Mouse (Mus musculus) kidney, embryonic 14.5 days (tissue): ENCODE results near the gene Gpc1. TPM values are rescaled to one million over a fixed set of nuclear protein-coding genes. Genes with fewer than 3 reads are reported as not detected.

Experiments used
- ATAC-seq: fragments of 200-750 bp; cut with Nextera tagmentation; 2 replicates; pipeline ENCODE4 v1.8.0; 2017; ENCODE audit warnings: moderate number of reproducible peaks, mild to moderate bottlenecking, moderate TSS enrichment, moderate library complexity; ENCODE audit not compliant: low FRiP score, low TSS enrichment
- H3K27ac ChIP-seq: fragments of 300-500 bp; sonication (generic); 2 replicates; pipeline ENCODE4 v1.5.1; 2014; ENCODE audit warnings: low read depth, mild to moderate bottlenecking, low read length, moderate library complexity, mixed read lengths
- H3K27me3 ChIP-seq: fragments of 300-500 bp; sonication (generic); 2 replicates; pipeline ENCODE4 v1.6.1; 2014; ENCODE audit warnings: mild to moderate bottlenecking, low read length; ENCODE audit not compliant: control insufficient read depth, insufficient read depth
- H3K36me3 ChIP-seq: fragments of 300-500 bp; sonication (generic); 2 replicates; pipeline ENCODE4 v1.6.1; 2014; ENCODE audit warnings: low read length, mixed read lengths; ENCODE audit not compliant: control insufficient read depth, insufficient read depth
- H3K4me1 ChIP-seq: fragments of 300-500 bp; sonication (generic); 2 replicates; pipeline ENCODE4 v1.6.1; 2014; ENCODE audit warnings: low read length, mixed read lengths; ENCODE audit not compliant: control insufficient read depth, insufficient read depth
- H3K4me2 ChIP-seq: fragments of 300-500 bp; sonication (generic); replicated peaks from 2 replicates; pipeline ENCODE4 v1.6.1; 2014; ENCODE audit warnings: low read depth, mild to moderate bottlenecking, low read length
- H3K4me3 ChIP-seq: fragments of 300-500 bp; sonication (generic); 2 replicates; pipeline ENCODE4 v1.5.1; 2014; ENCODE audit warnings: mild to moderate bottlenecking, low read length
- H3K9ac ChIP-seq: fragments of 300-500 bp; sonication (generic); 2 replicates; pipeline ENCODE4 v1.6.1; 2014; ENCODE audit warnings: low read depth, mild to moderate bottlenecking, low read length, moderate library complexity
- H3K9me3 ChIP-seq: fragments of 300-500 bp; sonication (generic); 2 replicates; pipeline ENCODE4 v1.6.1; 2016; ENCODE audit warnings: low read length; ENCODE audit not compliant: control insufficient read depth
- WGBS: fragments of 180-500 bp; shearing (Covaris S2); extraction: QIAGEN DNeasy Blood & Tissue Kit; methylation state at CpG from one replicate; pipeline ENCODE4 v1.1.7; 2014; 5-methylcytosine and 5-hydroxymethylcytosine counted together
- polyA plus RNA-seq: library from polyadenylated mRNA; unstranded; fragments of >200 nt; fragmentation: Nextera tagmentation; extraction: Ambion mirVana; gene quantifications from 2 replicates; pipeline ENCODE4 v1.2.1, GENCODE M21; 2014

Gene Gpc1
- polyA plus RNA-seq: 46.1 and 55.6 TPM in 2 replicates

- ATAC-seq: peak; percentile 75
- Histone ChIP-seq H3K9me3 (no peaks in the 10 kb centered on the region), H3K36me3 (peaks cover 8% of the 10 kb centered on the region; the same call in 1 of the 2 replicates), H3K9ac (peak within 1 kb of the TSS; percentile 91), H3K4me2 (peak within 1 kb of the TSS; percentile 91), H3K27me3 (peaks cover 6% of the 10 kb centered on the region; the same call in 1 of the 2 replicates), H3K4me3 (peak within 1 kb of the TSS; percentile 77), H3K4me1 (peaks cover 11% of the 10 kb centered on the region; the same call in 1 of the 2 replicates), H3K27ac (peak within 1 kb of the TSS; percentile 89)
- WGBS: under 1% methylated on average over 52 of the region's 99 CpGs
Measured at GRCm38 (mm10) chr1:92831188-92832001, at the start of gene Gpc1. Gene Gpc1 (plus strand): TSS chr1:92831645.

DNA sequence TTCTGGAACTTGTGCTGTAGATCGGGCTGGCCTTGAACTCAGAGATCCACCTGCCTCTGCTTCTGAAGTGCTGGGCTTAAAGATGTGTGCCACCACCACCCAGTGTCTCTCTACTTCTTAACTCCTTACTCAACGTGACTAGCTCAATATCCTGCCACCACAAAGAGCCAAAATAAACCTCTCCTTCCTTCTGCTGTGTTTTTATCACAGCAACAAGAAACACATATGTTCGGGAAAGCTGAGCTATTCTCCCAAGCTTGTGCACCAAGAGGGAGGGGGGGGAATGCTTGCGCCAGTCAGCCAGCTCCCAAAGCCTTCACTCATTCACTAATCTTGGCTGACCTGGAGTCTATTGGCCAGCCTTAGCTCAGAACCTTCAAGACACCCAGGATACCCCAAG lies 49.6 kb upstream of the Gpc1 start:
- no peak overlapping the region for H3K9ac ChIP-seq
- H3K27ac ChIP-seq: no peak overlapping the region
- H3K4me1 ChIP-seq: no peaks in the 10 kb centered on the region
- H3K4me2 ChIP-seq: no peak overlapping the region
- H3K27me3 ChIP-seq: no peaks in the 10 kb centered on the region
- ATAC-seq: no peak
- no peaks in the 10 kb centered on the region for H3K36me3 ChIP-seq
- WGBS: 75% methylated on average over 4 of the region's 4 CpGs
- no peaks in the 10 kb centered on the region for H3K9me3 ChIP-seq
- no peak overlapping the region for H3K4me3 ChIP-seq

DNA sequence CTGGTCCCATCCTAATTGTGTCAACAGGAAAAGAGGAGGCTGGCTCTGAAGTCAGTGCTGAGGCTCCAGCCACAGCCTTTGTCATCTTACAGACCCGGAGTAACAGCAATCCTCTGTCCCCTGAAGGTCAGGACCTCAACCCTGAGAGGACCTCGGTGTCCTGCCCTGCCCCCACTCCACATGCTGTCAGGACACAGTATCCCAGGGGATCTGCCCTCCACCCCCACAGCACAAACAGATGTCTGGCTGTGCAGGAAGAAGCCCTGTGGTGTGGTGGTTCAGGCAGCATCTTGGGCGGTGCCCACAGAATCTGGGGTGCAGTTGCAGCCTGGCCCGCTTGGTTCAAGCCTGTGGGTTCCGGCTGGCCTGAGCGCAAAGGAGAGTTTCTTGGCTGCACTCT lies 48.9 kb upstream of the Gpc1 start:
- peak; percentile 28; the same call in 1 of the 2 replicates for ATAC-seq
- Histone ChIP-seq H3K9me3 (no peaks in the 10 kb centered on the region), H3K9ac (no peak overlapping the region), H3K4me1 (no peaks in the 10 kb centered on the region), H3K4me2 (no peak overlapping the region), H3K27me3 (no peaks in the 10 kb centered on the region), H3K27ac (no peak overlapping the region), H3K36me3 (no peaks in the 10 kb centered on the region), H3K4me3 (no peak overlapping the region)
- WGBS: 48% methylated on average over 6 of the region's 6 CpGs

- no peaks in the 10 kb centered on the region for H3K9me3 ChIP-seq
- no peak overlapping the region for H3K4me3 ChIP-seq
- H3K27ac ChIP-seq: no peak overlapping the region
- ATAC-seq: no peak
- H3K9ac ChIP-seq: no peak overlapping the region
- H3K27me3 ChIP-seq: no peaks in the 10 kb centered on the region
- 72% methylated on average over 8 of the region's 8 CpGs for WGBS
- no peak overlapping the region for H3K4me2 ChIP-seq
- H3K4me1 ChIP-seq: peaks cover 14% of the 10 kb centered on the region
- no peaks in the 10 kb centered on the region for H3K36me3 ChIP-seq
Measured at GRCm38 (mm10) chr1:92787221-92787620, 44.2 kb upstream of the Gpc1 start.

- 84% methylated on average over 7 of the region's 7 CpGs for WGBS
- no peak overlapping the region for H3K9ac ChIP-seq
- H3K27me3 ChIP-seq: no peaks in the 10 kb centered on the region
- no peak for ATAC-seq
- H3K27ac ChIP-seq: no peak overlapping the region
- H3K9me3 ChIP-seq: no peaks in the 10 kb centered on the region
- H3K36me3 ChIP-seq: no peaks in the 10 kb centered on the region
- no peak overlapping the region for H3K4me2 ChIP-seq
- H3K4me1 ChIP-seq: peaks cover 14% of the 10 kb centered on the region
- no peak overlapping the region for H3K4me3 ChIP-seq
Measured at GRCm38 (mm10) chr1:92788049-92788448, 43.4 kb upstream of the Gpc1 start.

DNA sequence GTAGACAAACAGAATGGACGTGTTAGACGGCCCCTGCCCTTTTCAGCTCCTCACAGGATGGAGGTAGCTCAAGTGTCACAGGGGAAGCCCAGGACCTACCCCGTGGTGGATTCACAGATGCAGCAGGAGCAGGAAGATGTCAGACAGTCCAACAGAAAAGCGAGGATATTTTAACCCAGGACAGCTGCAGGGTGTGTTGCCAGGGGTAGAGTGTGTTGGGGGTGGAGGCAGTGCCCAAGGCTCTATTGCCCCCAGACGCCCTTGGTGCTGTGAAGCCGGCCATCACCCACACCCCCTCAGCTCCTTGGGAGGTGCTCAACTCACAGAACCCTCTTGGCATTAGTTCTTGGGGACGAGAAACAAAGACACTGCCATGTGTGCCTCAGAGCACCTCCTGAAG lies 40.8 kb upstream of the Gpc1 start:
- Histone ChIP-seq H3K27me3 (no peaks in the 10 kb centered on the region), H3K9ac (no peak overlapping the region), H3K4me1 (peaks cover 14% of the 10 kb centered on the region), H3K36me3 (no peaks in the 10 kb centered on the region), H3K27ac (no peak overlapping the region; the same call in 1 of the 2 replicates), H3K9me3 (no peaks in the 10 kb centered on the region), H3K4me3 (no peak overlapping the region), H3K4me2 (peak overlapping the region; percentile 30)
- 15% methylated on average over 7 of the region's 7 CpGs for WGBS
- ATAC-seq: peak; percentile 12; the same call in 1 of the 2 replicates

GRCm38 (mm10) chr1:92791070-92791831 lies 40.2 kb upstream of the Gpc1 start:
- Histone ChIP-seq H3K36me3 (no peaks in the 10 kb centered on the region), H3K27me3 (no peaks in the 10 kb centered on the region), H3K27ac (no peak overlapping the region; the same call in 1 of the 2 replicates), H3K4me2 (peak overlapping the region; percentile 30), H3K4me3 (no peak overlapping the region), H3K9me3 (no peaks in the 10 kb centered on the region), H3K4me1 (peaks cover 14% of the 10 kb centered on the region), H3K9ac (no peak overlapping the region)
- WGBS: 2% methylated on average over 9 of the region's 10 CpGs
- ATAC-seq: peak; percentile 85

- no peak overlapping the region for H3K27ac ChIP-seq
- peaks cover 14% of the 10 kb centered on the region for H3K4me1 ChIP-seq
- H3K9ac ChIP-seq: no peak overlapping the region
- no peaks in the 10 kb centered on the region for H3K27me3 ChIP-seq
- ATAC-seq: no peak
- no peaks in the 10 kb centered on the region for H3K36me3 ChIP-seq
- H3K4me3 ChIP-seq: no peak overlapping the region
- WGBS: 46% methylated on average over 5 of the region's 5 CpGs
- no peak overlapping the region for H3K4me2 ChIP-seq
- no peaks in the 10 kb centered on the region for H3K9me3 ChIP-seq
Measured at GRCm38 (mm10) chr1:92793781-92794180, 37.7 kb upstream of the Gpc1 start.

DNA sequence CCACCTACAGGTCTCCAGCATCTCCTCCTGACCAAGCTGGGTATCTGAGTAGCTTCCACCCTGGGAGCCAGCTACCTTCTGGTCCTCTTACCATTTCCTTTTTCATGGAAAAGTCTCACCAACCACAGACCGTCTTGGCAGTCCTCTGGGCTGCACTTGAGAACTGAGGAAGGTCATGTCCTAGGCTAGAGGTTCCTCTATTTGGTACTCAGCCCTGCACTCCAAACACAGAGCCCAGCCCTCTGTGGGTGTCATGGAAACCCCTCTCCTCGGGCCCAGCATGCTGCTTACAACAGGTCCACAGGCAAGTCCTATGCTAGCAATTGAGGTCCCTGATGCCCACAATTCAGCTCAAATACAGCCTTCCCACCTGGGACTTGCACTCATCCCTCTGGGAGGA lies 33.0 kb upstream of the Gpc1 start:
- Histone ChIP-seq H3K9ac (no peak overlapping the region), H3K27me3 (no peaks in the 10 kb centered on the region), H3K4me1 (no peaks in the 10 kb centered on the region), H3K4me2 (no peak overlapping the region), H3K4me3 (no peak overlapping the region), H3K9me3 (no peaks in the 10 kb centered on the region), H3K27ac (no peak overlapping the region), H3K36me3 (no peaks in the 10 kb centered on the region)
- no peak for ATAC-seq
- WGBS: 71% methylated on average over 2 of the region's 2 CpGs
